Mouse (Mus musculus): ENCODE data around the gene Arglu1.

The Arglu1 gene

DNA sequence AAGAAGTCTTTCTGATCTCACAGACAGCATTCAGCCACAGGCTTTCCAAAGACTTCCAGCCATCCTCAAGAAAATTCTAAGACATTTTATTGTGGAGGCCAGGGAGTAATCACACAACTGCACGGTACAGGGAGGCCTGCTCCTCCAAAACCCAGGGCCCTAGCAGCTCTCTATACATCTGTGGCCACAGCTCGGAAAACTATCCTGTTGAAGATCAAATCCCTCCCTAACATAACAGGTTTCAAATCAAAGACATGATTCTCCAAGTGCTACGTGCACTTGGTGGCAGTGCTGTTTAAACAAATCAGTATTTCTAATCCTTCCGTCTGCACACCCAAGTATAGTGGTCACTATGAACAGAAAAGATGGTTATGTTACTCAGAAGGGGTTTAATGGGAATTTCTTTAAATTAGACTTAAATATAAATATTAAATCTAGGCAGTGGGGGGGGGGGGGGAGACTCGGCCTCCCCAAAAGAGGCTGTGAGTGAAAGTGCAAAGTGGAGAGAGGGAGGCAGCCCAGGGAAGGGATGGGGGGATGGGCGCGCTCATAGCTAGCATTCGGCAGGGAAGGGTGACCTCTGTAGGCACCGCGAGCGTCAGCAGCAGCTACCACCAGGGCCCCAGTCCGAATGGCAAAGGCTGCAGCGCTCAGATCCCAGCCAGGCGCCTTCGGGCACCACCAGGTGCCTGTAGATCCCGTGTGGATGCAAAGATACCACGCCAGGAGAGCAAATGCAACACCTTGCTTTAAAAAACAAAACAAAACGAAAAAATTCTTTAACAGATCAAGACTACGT, 31.7 kb downstream of the Arglu1 start:
- peak; percentile 77 for DNase-seq (ENCODE audit: low read depth, low spot score)

DNA sequence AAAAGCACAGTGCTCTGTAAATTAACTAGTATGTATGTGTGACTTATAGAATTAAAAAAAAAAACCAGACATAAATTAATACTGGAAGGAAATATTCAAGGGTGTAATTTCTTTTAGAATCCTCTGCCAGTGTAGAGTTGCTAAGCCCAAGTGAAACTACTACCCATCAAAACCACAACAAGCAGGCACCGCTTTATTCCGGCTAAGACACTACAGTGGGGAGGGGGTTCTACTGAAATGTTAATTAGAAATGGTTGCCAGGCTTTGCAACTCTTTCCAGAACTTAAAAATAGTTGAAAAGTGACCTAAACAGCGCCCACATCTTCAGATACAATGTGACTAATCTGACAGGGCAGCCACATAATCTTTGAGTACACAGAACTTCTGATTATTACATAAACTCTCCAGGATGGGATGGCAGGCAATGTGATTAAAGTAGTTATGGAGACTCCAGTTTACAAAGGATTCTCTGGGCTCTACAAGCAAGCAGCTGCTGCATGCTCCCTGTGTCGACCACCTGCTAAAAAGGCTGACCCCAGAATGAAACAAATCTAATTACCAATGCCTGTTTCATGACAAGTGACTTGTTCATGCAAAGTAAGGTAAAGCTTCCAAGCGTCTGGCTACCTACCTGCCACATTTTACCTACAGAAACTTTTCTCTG, 32.5 kb downstream of the Arglu1 start:
- no peak for DNase-seq (ENCODE audit: low read depth, low spot score)

DNA sequence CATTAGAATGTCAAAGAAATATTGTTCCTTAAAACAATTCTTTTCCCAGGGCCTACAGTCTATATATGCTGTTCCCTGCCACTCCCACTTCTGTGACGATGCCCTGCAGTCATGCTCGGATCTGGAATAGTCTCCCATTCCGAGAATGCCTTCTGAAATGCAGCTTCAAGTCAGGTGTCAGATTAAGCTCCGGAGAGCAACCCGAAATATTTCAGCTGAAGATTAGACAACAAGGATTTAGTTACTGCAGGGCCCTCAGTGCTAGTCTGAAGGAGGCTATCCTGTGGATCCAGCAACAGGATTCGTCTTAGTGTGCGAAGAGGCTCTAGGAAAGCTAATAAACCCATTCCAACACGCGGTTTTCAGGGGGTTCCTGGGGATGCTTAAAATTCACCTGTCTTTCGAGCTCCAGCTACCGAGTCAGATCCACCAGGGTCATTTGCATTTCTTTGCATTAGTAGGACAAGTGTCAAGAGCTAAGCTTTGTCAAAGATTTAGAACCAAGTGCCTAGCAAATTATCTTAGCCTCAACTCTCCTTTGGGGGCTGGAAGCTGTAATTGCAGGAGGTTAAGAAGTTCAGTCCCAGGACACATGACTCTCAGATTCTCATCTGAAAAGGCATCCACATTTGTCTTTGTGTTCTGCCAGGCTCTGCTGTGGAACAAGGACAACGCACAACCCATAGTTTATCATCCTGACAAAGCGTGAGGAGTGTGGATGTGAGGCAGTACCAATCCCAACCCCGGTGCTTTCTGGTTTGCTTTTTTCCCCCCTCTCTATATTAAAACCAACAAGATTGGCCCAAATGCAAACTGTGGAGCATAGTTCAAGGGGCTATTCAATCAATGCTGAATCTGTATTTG, 33.5 kb downstream of the Arglu1 start:
- peak; percentile 33 for DNase-seq (ENCODE audit: low read depth, low spot score)

DNA sequence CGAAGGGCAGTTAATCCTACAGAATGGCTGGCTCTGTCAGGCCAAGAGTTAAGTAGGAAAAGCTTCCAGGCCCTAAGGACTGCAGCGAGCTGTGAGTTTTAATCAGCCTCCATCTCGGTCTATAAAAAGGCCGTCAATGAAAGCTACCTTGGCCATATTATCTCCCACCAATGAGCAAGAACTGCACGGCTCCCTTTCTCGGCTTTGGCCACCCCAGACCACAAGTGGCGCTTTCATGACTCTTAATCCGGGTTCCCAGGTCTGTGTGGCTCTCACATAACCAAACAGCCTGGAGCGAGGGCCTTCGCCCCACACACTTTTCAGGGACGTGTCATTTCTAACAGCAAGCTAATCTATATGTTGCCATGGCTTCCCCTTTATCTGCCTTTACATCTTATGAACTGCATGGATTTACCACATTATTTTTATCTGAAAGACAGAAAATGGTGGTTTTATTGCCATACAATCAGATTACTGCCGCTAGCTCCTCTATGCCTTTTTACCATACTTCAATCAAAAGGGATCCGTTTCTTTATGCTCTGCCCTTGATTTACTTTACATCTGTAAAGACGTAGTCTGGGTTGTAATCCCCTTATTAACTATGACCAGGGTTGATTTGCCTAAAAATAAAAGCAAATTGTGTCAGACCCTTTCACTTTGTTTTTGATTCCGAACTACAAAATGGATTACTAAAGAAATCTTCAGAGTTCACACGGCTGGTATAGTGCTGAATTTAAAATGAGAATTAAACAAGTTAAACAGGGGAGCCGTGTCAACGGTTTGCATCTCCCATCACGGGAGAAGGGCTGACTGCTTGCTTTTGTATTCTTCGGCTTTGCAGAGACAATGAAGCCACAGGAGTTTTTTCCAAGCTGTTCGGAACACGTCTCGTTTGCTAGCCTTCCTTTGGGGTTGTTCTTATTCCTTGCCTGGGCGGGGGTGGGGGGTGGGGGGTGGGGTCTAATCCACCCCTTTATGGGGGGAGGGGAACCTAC, 34.7 kb downstream of the Arglu1 start:
- DNase-seq (ENCODE audit: low read depth, low spot score) = peak; percentile 55

DNA sequence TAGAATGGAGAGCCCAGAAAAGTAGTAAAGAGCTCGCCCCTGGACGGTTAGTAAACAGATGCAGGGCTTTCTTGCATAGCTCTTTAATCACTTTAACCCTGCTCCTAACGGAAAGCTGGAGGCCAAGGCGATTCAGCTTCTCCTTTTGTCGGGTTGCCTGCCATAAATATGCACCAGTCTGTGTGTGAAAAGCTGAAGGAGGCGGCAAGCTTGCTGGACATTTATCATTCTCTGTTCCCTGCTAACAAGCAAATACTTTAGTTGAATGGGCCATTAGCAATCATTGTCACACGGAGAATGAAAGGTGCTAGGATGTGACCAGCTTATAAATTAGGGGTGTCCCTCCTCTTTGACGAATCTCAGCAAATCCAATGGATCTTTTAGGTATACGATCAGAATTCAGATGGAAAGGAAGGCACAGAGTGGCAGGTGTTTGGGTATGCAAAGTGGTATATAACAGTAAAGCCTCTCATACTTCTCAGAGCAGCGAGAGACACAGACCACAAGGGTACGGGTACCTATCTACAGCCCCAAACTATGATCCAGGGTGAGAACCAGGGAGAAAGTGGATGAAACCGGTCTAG, 36.3 kb downstream of the Arglu1 start:
- no peak for DNase-seq (ENCODE audit: low read depth, low spot score)

DNA sequence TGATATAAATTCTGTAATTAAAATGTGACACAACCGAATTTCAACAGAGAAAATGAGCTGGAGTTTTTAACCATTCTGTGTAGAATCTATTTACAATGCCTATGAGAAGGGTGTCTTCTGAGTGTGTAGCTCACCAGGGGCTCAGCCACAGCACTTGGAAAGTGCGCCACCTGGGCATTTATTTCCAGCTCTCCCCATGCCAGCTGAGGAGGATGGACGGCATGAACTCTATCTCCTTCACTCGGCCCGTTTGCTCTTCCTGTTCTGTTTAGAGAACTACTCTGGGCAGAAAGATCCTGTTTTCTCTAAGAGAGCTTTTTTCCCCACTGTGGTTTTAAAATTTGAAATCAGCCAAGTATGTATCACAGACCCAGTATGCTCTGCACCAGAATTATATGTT, 37.0 kb downstream of the Arglu1 start:
- DNase-seq (ENCODE audit: low read depth, low spot score) = no peak

DNA sequence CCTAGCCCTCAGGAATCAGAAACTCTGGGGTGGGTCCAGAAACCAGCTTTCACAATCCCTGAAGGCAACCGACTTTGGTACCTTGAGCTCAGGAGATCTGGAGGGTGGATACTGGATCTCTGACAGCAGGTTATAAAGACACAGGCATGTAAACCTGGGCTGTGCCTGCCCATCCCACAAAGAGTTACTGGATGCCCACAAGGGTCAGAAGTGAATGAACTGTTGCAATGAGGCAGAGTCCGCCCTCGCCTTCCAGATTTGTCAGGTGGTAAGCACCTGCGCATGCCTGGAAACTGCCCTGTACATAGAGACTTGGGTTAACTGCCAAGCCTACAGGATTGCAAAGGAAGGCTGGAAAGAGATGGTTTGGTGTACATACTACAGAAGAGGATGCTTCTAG, 37.9 kb downstream of the Arglu1 start:
- no peak for DNase-seq (ENCODE audit: low read depth, low spot score)

DNA sequence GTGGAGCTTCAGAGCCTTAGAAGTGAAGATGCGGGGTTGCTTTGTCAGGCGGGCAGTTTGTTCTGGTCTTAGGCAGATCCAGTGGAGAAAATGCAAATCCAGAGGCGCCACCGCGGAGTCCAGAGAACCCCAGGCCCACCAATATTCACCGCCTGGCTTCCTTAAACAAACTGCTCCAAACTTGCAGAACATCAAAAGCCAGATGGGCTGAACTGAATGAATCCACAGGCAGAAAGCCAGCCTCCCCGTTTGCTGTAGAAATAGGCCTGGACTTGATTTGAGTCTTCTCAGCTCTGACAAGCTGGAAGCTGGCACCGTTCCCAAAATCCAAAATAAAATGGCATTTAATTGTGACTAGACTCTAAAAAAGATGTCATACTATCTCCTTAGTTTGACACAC, 40.4 kb downstream of the Arglu1 start:
- peak; percentile 67 for DNase-seq (ENCODE audit: low read depth, low spot score)

DNA sequence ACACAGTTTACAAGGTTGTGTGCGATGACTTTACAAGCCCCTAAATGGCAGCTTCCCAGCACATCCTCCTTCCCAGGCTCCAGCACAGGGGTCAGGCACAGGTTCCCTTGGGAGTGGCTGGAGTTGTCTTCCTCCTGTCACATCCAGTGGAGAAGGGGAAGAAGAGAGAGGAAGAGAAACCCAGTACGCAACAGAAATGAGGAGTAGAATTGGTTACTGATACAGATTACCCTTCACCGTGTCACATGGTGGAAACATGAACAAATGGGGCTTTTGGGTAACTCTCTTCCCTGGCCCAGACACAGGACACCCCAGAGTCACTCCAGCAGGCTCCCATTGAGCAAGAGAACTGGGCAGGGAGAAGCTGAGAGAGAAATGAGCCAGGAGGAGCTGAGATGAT, 40.8 kb downstream of the Arglu1 start:
- no peak for DNase-seq (ENCODE audit: low read depth, low spot score)

DNA sequence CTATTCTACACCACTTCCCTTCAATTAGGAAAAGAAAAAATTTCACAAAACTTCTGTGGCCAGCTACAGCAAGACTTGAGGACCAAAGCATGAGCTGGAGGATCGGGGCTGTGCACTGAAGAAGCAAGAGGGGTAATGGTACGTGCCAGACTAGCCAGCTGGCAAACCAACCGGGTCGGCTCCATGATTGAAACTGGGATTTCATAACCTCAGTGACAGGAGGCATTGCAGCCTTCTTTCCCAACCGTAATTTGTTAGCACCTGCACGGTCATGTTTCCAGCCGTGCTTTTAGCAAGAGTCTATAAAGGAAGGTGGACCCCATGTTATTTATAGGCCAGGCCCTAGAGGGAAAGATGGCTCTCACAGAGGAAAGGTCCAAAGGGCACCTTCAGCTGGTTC, 41.6 kb downstream of the Arglu1 start:
- no peak for DNase-seq (ENCODE audit: low read depth, low spot score)

DNA sequence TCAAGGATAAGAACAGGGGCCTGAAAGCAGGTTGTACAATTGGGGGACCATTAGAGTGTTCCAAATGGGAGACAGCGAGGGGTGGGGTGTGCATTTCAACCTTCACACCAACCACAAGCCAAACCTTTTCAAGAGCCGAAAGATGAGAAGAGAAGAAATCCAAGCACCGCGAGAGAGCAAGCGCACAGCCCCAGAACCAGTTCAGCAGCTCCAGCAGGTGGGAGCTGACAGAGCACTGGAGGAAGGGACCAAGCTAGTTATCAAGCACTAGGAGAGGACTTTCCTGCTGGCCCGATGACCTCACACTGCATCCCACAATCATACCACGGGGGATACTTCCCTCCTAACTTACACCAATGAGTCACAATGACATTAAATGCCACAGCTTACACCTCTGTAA, 42.5 kb downstream of the Arglu1 start:
- DNase-seq (ENCODE audit: low read depth, low spot score) = no peak

DNA sequence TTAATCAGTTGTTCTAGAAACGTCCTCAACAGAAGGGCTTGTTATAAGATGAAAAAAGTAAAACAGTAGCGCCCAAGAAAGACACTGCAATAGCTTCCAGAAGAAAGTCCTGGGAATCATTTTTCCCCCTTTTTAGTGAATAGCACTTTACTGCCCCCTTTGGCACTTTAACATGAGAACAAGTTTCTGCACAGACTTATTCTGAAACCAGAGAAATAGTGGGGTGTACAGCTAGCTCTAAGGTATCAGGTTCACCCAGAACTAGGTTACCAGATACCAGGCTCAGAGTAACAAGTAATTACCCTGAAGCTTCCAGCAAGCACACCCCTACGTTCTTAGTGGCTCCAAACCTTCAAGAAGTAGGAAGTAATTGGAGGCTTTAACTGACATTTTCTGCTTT, 43.0 kb downstream of the Arglu1 start:
- no peak for DNase-seq (ENCODE audit: low read depth, low spot score)

DNA sequence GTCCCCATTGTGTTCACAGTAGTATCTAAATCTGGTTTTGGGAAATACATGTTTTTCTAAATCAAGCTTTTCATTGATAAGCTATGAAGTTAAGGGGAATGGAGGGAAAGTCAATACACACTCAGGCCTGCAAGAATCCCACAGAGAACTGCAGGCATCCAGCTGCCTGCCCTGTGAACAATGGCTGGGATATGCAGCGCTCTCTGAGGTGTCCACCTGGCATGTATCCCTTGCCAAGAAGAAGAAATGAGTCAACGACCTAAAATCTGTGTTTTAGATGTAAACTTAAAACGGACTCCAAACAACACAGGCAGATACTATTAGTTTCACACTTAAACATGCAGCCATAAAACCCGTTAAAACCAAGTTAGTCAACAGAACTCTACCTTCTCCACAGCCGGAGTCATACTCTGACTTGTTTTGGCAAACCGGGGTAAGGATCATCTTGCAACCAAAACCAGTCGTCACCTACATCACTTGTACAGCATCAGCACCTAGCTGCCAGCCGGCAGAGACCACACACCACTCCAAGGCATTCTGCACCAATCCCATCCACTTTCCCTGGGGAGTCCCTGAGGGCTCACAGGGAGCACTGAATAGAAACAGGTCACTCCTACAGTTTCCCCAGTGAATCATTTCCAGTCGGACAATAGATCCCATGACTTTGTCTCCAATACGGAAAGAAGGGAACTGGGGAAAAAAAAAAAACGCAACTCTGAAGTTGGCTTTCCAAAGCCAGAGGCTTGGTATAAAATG, 46.0 kb downstream of the Arglu1 start:
- no peak for DNase-seq (ENCODE audit: low read depth, low spot score)

DNA sequence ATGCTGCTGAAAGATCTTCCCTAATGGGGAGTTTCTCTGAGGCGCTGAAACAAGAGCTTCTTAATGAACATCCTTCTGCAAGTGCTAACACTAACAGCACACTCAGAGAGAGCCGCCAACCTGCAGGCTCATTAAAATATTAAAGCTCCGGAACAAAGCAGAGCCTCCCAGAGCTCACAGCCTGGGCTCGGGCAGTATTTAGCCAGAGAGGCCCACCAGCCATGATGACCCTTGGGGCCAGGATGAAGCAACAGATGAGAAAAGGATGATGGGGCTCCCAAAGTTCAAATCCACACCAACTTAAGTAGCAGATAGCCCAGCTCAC, 50.1 kb downstream of the Arglu1 start:
- DNase-seq (ENCODE audit: low read depth, low spot score) = no peak

DNA sequence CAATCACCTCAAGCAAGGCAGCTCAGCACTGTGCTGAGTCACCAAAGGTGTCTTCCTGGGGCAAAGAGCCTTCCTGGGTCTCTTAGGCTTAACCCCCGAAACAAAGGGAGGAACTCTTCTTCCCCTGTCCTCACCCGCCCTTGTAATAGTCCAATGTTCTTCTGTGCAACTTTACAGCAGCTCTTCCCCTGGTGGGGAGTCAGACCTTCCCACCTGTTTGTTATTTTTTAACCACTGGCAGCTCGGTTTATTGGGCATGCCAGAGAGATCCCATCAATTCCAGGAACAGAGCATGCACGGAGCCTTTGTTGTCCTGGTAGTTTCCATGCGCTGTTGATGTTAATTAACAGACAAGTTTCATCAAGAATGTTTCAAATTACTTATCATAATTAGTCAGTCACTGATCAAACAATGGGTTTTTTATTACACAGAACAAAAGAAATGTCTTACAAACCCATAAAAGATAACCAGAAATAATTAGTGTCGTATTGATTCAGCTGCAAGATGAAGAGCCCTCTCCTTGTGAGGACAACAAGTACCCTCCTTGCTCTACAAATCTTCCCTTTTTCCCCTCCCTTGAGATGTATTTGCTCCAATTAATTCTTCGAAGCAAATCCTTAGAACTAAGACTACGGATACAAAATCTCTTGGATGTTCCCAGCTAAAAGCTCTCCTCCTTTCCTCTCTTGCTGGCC, 50.6 kb downstream of the Arglu1 start:
- DNase-seq (ENCODE audit: low read depth, low spot score) = no peak

DNA sequence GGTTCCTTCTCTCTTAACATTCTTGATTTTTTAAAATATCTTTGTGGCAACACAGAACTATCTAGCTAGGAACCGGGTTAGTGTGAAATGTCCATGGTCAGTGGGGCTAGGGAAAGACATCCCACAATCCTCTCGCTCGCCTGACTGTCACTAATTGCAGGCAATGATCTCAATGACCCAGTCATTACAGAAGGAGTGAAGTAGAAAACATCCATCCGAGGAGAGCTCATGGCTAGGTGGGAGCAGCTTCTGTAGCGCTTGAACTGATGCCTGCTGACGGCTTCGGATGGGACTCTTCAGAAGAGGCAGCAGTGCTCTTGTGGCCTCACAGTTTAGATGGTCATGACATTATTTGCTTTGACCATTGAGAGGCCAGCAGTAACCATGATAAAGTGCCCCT, 58.9 kb downstream of the Arglu1 start:
- DNase-seq (ENCODE audit: low read depth, low spot score) = no peak

DNA sequence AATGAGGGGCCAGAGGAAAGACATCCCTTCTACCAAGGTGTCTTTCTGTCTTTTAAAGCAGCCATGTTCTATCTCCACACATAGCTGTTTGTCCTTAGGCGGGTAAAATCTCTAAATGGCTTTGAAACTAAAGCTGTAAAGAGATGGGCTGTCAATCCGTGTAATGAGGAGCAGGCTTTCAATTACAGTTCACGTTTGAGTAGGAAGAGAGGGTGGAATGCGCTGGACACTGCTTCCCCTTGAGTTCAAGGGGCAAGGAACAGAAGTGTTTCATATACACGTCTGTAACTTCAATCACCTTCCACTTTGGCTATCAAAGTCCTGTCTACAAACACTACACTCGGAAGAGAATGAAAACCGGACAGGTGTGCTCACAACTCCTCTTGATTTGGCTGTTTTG, 66.3 kb downstream of the Arglu1 start:
- DNase-seq (ENCODE audit: low read depth, low spot score) = no peak

DNA sequence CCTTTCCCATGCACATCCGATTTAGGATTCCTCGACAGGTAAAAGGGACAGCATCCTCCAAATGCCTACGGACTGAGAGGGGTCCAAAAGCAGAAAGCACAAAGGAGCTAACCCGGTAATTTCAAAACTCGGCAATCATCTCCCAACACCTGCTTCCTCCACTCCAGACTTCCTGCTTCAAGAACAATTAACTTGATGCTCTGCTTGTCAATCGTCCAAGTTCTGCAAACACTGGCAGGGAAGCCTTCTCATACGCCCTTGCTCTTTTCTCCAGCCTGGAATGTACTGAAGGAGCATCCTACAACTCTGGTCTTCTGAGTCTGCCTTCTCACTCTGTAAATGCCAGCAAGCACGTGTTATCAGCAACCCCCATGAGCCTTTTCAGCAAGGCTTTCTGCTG, 66.8 kb downstream of the Arglu1 start:
- DNase-seq (ENCODE audit: low read depth, low spot score) = no peak

DNA sequence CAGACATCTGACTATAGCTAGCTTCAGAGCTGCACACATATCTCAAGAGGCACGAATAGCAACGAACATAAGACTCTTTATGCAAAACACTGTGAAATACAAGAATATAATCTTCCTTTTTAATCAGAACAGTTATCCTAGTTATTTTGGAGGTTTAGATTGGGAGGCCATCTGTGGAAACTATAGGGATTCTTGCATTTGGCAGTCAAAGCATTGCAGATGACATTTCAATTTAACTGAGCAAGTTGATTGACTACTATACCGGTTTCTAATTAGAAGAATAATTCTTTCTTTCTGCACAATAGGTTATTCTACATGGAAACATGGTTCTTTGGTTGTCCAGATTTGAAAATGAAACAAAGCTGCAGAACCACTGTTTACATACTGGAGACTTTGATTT, 67.8 kb downstream of the Arglu1 start:
- DNase-seq (ENCODE audit: low read depth, low spot score) = no peak

DNA sequence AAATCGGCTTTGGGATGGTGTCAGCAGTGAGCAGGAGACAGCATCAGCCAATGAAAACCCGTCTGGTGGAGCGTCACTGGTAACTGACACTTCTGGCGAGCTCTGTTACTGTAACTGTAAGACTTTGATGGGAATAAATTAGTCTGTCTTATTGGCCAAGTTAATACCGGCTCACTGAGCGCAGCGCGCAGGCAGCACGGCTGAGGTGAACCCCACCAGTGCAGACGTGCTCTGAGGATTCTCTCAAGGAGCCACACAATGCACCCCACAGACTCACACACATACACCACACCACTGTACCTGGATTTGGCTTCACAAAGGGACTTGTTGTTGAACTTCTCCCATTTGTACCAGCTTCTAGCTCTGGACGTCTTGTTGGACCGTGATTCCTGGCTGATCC, 68.3 kb downstream of the Arglu1 start:
- no peak for DNase-seq (ENCODE audit: low read depth, low spot score)
